Mouse (Mus musculus) G1E (cell line): ENCODE measurements at regions not wholly inside any gene's neighbourhood (a gene's known extent, or its start where the extent isn't known, plus 50 kb on each side); places are given as distances from the start of the nearest gene placed in this dataset.

Source experiments
- CTCF ChIP-seq: IDR thresholded peaks from 2 replicates; pipeline ENCODE4 v1.5.1; 2012; ENCODE audit warnings: low read depth, low read length, inconsistent platforms, mixed read lengths
- TAL1 ChIP-seq: conservative IDR thresholded peaks from 2 replicates; pipeline ENCODE4 v1.6.1; 2012; ENCODE audit warnings: low read depth, low read length, inconsistent platforms, mixed read lengths

DNA sequence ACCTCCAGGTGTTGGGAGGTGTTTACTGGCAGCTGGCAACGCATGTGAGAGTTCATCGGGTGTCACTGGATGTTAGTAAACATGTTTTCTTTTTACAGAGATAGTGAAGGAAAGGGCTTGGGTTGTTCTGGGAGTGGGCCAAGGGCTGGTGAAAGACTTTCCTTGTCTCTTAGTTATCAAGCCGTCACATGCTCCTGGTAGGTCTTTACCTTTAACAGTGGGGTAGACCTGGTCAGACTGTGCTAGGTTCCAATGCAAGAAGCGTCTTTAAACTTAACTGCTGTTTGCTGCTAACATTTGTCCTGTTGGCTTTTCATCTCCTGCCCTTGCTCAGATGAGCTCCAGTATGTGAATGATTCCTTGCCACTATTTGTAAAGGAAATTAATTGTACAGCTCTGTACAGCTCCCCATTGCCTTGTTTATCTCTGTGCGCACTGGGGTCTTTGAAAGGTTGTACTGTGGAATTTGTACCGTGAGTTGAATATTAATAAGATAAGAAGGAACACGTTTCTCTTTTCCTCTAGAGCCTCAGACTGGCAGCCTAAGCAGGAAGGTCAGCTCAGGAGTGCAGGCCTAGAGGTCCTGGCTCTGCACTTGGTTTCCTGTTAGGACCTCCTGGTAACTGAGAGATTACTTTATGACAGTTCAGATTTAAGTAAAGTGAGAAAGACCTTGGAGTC lies 318.3 kb downstream of the Klf5 start:
- no peak for TF ChIP-seq CTCF
- TF ChIP-seq TAL1 = no peak
